Mouse (Mus musculus) heart, adult 9 months (tissue): ENCODE measurements at regions not wholly inside any gene's neighbourhood (a gene's known extent, or its start where the extent isn't known, plus 50 kb on each side); places are given as distances from the start of the nearest gene placed in this dataset.
A peak's percentile ranks its signal among the peaks of the same experiment; 100 is the strongest.

Source experiments
- DNase-seq, 2 experiments: peaks; one replicate each; pipeline ENCODE4 v3.0.0; 2022; ENCODE audit warnings: low spot score in 2 of 2

GRCm38 (mm10) chr10:66796296-66796695 lies 299.6 kb upstream of the Jmjd1c start:
- DNase-seq: no peak

- DNase-seq: no peak
Observed at GRCm38 (mm10) chr10:66802691-66803090, 293.2 kb upstream of the Jmjd1c start.

GRCm38 (mm10) chr10:66807261-66807968 lies 288.5 kb upstream of the Jmjd1c start:
- peak; percentile 20 to 35 for DNase-seq

- no peak for DNase-seq
Observed at GRCm38 (mm10) chr10:66812515-66813260, 283.2 kb upstream of the Jmjd1c start.

GRCm38 (mm10) chr10:66813850-66814564 lies 281.9 kb upstream of the Jmjd1c start:
- no peak for DNase-seq

- peak; percentile 87 to 90 for DNase-seq
Observed at GRCm38 (mm10) chr10:66814565-66815201, 281.2 kb upstream of the Jmjd1c start.

- peak; percentile 13 to 16 for DNase-seq
Observed at GRCm38 (mm10) chr10:66815951-66816350, 280.0 kb upstream of the Jmjd1c start.

- DNase-seq: no peak
Observed at GRCm38 (mm10) chr10:66816776-66817175, 279.1 kb upstream of the Jmjd1c start.

GRCm38 (mm10) chr10:66817876-66818275 lies 278.0 kb upstream of the Jmjd1c start:
- no peak for DNase-seq

- no peak for DNase-seq
Observed at GRCm38 (mm10) chr10:66819517-66819916, 276.4 kb upstream of the Jmjd1c start.

- no peak for DNase-seq
Observed at GRCm38 (mm10) chr10:66825737-66826136, 270.2 kb upstream of the Jmjd1c start.

GRCm38 (mm10) chr10:66826327-66826726 lies 269.6 kb upstream of the Jmjd1c start:
- DNase-seq: no peak

GRCm38 (mm10) chr10:66834974-66835373 lies 261.0 kb upstream of the Jmjd1c start:
- DNase-seq: no peak

GRCm38 (mm10) chr10:66839058-66839457 lies 256.9 kb upstream of the Jmjd1c start:
- DNase-seq: peak in 1 of 2 experiments; percentile 42

GRCm38 (mm10) chr10:66843258-66843657 lies 252.7 kb upstream of the Jmjd1c start:
- peak in 1 of 2 experiments; percentile 47 for DNase-seq

- no peak for DNase-seq
Observed at GRCm38 (mm10) chr10:66848778-66849177, 247.1 kb upstream of the Jmjd1c start.

GRCm38 (mm10) chr10:66849681-66850080 lies 246.2 kb upstream of the Jmjd1c start:
- no peak for DNase-seq

- no peak for DNase-seq
Observed at GRCm38 (mm10) chr10:66850972-66851478, 244.9 kb upstream of the Jmjd1c start.

GRCm38 (mm10) chr10:66851841-66852240 lies 244.1 kb upstream of the Jmjd1c start:
- DNase-seq: no peak

GRCm38 (mm10) chr10:66852708-66853107 lies 243.2 kb upstream of the Jmjd1c start:
- peak in 1 of 2 experiments; percentile 28 for DNase-seq

GRCm38 (mm10) chr10:66853258-66853657 lies 242.7 kb upstream of the Jmjd1c start:
- DNase-seq: peak; percentile 37 to 84

GRCm38 (mm10) chr10:66854895-66855294 lies 241.0 kb upstream of the Jmjd1c start:
- DNase-seq: no peak
